Mouse (Mus musculus) liver, embryonic 15.5 days (tissue): ENCODE measurements around the gene Olfr1368. TPM values are rescaled to one million over a fixed set of nuclear protein-coding genes. Genes with fewer than 3 reads are reported as not detected.

Experiments
- ATAC-seq: fragments of 200-750 bp; cut with Nextera tagmentation; 2 replicates; pipeline ENCODE4 v1.8.0; 2017; ENCODE audit warnings: moderate number of reproducible peaks, mild to moderate bottlenecking, moderate library complexity; ENCODE audit not compliant: insufficient read depth
- H3K27ac ChIP-seq: fragments of 300-500 bp; sonication (generic); replicated peaks from 2 replicates; pipeline ENCODE4 v1.5.1; 2015; ENCODE audit warnings: mild to moderate bottlenecking, inconsistent platforms
- H3K27me3 ChIP-seq: fragments of 300-500 bp; sonication (generic); 2 replicates; pipeline ENCODE4 v1.6.1; 2015; ENCODE audit warnings: mild to moderate bottlenecking, inconsistent platforms
- H3K36me3 ChIP-seq: fragments of 300-500 bp; sonication (generic); replicated peaks from 2 replicates; pipeline ENCODE4 v1.6.1; 2015; ENCODE audit warnings: moderate library complexity, mild to moderate bottlenecking, inconsistent platforms
- H3K4me1 ChIP-seq: fragments of 300-500 bp; sonication (generic); replicated peaks from 2 replicates; pipeline ENCODE4 v1.6.1; 2015; ENCODE audit warnings: inconsistent platforms
- H3K4me2 ChIP-seq: fragments of 300-500 bp; sonication (generic); 2 replicates; pipeline ENCODE4 v1.6.1; 2015; ENCODE audit warnings: moderate library complexity, mild to moderate bottlenecking, inconsistent platforms
- H3K4me3 ChIP-seq: fragments of 300-500 bp; sonication (generic); replicated peaks from 2 replicates; pipeline ENCODE4 v1.5.1; 2015; ENCODE audit warnings: mild to moderate bottlenecking, inconsistent platforms
- H3K9ac ChIP-seq: fragments of 300-500 bp; sonication (generic); 2 replicates; pipeline ENCODE4 v1.6.1; 2015; ENCODE audit warnings: moderate library complexity, mild to moderate bottlenecking, inconsistent platforms
- H3K9me3 ChIP-seq: fragments of 300-500 bp; sonication (generic); replicated peaks from 2 replicates; pipeline ENCODE4 v1.6.1; 2016; ENCODE audit warnings: inconsistent platforms
- WGBS: fragments of 180-500 bp; shearing (Covaris S2); methylation state at CpG from one replicate; pipeline ENCODE4 v1.1.7; 2015; ENCODE audit warnings: mixed read lengths; ENCODE audit not compliant: insufficient replicate concordance; 5-methylcytosine and 5-hydroxymethylcytosine counted together
- polyA plus RNA-seq: library from polyadenylated mRNA; unstranded; fragments of >200 nt; fragmentation: Nextera tagmentation; extraction: Ambion mirVana; gene quantifications from 2 replicates; pipeline ENCODE4 v1.2.1, GENCODE M21; 2015

Gene Olfr1368
- polyA plus RNA-seq, 1 experiment from 2014 or later: not detected

GRCm38 (mm10) chr13:21173072-21173471 is 27.4 kb upstream of the Olfr1368 start:
- 0 out of 2 replicates have a peak overlapping the region, but pooled peaks have one; percentile 41 for H3K9ac ChIP-seq
- H3K4me3 ChIP-seq: peak overlapping the region; percentile 51
- H3K27me3 ChIP-seq: no peaks in the 10 kb centered on the region
- H3K27ac ChIP-seq: no peak overlapping the region
- ATAC-seq: no peak
- WGBS: under 1% methylated on average over 11 of the region's 11 CpGs
- no peaks in the 10 kb centered on the region for H3K9me3 ChIP-seq
- peaks cover 39% of the 10 kb centered on the region for H3K4me1 ChIP-seq
- H3K4me2 ChIP-seq: peak overlapping the region; percentile 74
- H3K36me3 ChIP-seq: no peaks in the 10 kb centered on the region

DNA sequence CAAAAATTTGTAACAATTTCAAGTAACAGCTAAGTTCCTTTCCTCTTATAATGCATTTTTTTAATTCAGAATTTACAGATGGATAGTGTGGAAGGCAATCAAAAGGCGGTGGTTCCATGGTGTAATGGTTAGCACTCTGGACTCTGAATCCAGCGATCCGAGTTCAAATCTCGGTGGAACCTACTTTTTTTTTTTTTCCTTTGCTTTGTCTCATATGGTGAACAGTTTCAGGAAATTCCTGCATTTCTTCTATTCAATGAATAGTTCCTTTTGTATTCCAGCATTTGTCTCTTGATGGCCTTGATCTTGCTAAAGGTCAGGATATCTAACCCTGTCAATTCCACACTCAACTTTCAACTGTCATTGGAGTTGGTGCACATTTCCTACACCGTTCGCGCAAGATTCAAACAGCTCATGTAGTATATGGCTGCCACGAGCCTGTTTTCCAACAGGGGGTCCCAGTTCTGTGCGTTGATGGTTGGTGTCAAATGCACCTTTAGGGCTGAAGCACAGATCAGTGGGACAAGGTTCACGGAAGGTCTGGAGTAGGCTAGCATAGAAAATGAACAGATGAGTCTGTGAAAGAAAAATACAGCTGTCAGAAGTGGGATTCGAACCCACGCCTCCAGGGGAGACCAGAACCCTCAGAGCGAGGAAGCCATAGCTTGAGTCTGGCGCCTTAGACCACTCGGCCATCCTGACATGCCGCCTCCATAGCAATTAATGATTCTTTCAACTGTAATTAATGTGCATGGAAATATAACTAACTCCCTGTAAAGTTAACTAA is 26.8 kb upstream of the Olfr1368 start:
- Histone ChIP-seq H3K4me2 (peak overlapping the region; percentile 74), H3K36me3 (no peaks in the 10 kb centered on the region), H3K9ac (peak overlapping the region; percentile 23; the same call in 1 of the 2 replicates), H3K27ac (peak overlapping the region; percentile 35), H3K4me3 (peak overlapping the region; percentile 51), H3K9me3 (no peaks in the 10 kb centered on the region), H3K4me1 (peaks cover 44% of the 10 kb centered on the region), H3K27me3 (no peaks in the 10 kb centered on the region)
- peak; percentile 65 for ATAC-seq
- under 1% methylated on average over 16 of the region's 16 CpGs for WGBS

DNA sequence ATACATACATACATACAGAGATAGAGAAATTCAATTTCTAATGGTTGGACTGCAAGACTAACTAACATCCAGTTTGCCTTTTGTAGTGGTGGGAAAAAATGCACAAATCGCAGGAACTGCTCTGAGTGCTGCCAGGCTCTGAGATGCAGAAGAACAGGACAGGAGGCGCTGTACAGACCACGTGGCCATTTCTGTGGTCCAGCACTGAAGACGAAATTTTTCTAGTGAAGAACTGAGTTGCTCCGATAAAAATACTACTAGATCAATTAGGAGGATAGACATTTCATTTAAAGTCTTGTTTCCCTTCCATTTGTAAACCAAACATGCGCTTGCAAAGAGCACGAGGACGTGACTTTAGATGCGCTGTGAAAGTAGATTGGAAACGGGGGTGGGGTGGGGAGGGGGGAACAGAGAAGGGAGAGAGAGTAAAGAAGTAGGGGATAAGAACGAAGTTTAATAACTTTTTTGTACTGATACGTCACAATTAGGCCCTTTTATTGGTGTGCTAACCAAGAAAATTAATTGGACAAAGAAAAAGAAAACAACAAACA is 26.0 kb upstream of the Olfr1368 start:
- Histone ChIP-seq H3K9me3 (no peaks in the 10 kb centered on the region), H3K4me3 (peak overlapping the region; percentile 51), H3K27ac (no peak overlapping the region), H3K36me3 (no peaks in the 10 kb centered on the region), H3K4me2 (peak overlapping the region; percentile 74), H3K4me1 (peaks cover 51% of the 10 kb centered on the region), H3K27me3 (no peaks in the 10 kb centered on the region), H3K9ac (peak overlapping the region; percentile 23; the same call in 1 of the 2 replicates)
- no peak for ATAC-seq
- WGBS: under 1% methylated on average over 12 of the region's 12 CpGs

DNA sequence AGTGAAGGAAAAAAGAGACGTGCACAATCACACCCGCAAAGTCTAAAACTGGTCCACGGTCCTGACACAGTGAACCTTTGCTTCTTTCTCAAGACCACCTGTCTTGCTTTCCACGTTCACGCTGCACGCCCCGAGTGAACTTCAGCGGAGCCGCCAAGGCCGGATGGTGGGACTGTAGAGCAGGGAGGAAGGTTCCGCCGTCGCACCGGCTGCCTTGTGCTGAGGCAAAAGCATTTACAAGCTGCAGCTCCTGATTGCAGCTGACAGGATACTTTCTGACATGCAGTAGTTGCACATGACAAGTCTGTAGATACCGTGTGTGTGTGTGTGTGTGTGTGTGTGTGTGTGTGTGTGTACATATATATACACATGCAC is 25.5 kb upstream of the Olfr1368 start:
- ATAC-seq: no peak
- 0 out of 2 replicates have a peak, but pooled peaks cover 2% of the 10 kb centered on the region for H3K27me3 ChIP-seq
- no peaks in the 10 kb centered on the region for H3K9me3 ChIP-seq
- no peak overlapping the region for H3K27ac ChIP-seq
- H3K4me1 ChIP-seq: peaks cover 52% of the 10 kb centered on the region
- peak overlapping the region; percentile 74 for H3K4me2 ChIP-seq
- no peaks in the 10 kb centered on the region for H3K36me3 ChIP-seq
- 24% methylated on average over 15 of the region's 15 CpGs for WGBS
- no peak overlapping the region for H3K9ac ChIP-seq
- peak overlapping the region; percentile 51 for H3K4me3 ChIP-seq

DNA sequence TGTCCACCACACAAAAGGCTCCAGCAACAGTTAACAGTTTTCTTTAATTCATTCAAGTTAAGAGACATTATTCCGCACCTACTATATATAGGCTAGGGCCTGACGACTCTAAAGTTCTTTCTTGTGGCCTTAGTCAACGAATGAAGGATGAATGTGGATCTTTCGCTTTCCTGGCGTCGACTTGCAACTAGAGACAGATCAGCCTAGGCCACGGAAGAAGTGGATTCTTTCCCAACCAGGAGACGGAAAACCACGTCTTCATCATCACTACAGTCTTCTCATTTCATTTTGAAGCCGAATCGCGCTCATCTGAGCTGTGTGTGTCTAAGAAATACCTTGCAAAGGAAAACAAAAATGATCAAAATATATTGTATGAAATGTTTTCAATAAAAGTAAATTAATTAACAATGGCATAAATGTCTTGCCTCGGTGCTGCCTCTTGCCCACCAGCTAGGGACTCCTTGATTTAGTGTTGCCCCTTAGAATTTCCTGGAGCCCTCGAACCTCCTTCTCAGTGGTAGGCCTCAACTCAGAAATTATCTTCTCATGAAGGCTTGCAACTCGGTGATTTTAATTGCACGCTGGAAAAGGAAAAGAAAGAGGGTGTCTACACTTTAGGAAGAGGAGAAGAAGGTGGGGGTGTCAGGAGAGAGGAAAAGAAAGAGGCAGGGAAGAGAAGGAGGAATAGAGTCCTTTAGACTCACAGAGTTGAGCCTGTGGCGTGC is 24.9 kb upstream of the Olfr1368 start:
- WGBS: 59% methylated on average over 17 of the region's 17 CpGs

GRCm38 (mm10) chr13:21169657-21170430 is 24.2 kb upstream of the Olfr1368 start:
- Histone ChIP-seq H3K27ac (peak overlapping the region; percentile 80), H3K4me3 (peak overlapping the region; percentile 64), H3K36me3 (no peaks in the 10 kb centered on the region), H3K27me3 (peaks cover 15% of the 10 kb centered on the region; the same call in 1 of the 2 replicates), H3K9me3 (no peaks in the 10 kb centered on the region), H3K4me1 (peaks cover 52% of the 10 kb centered on the region), H3K4me2 (peak overlapping the region; percentile 84), H3K9ac (peak overlapping the region; percentile 28; the same call in 1 of the 2 replicates)
- WGBS: under 1% methylated on average over 39 of the region's 39 CpGs
- ATAC-seq: peak; percentile 77

More for the DNA sequence above, 24.9 kb upstream of the Olfr1368 start:
- H3K4me1 ChIP-seq: peaks cover 52% of the 10 kb centered on the region
- H3K4me2 ChIP-seq: peak overlapping the region; percentile 84
- no peaks in the 10 kb centered on the region for H3K9me3 ChIP-seq
- no peak overlapping the region for H3K27ac ChIP-seq
- H3K36me3 ChIP-seq: no peaks in the 10 kb centered on the region
- H3K27me3 ChIP-seq: peaks cover 8% of the 10 kb centered on the region; the same call in 1 of the 2 replicates
- H3K9ac ChIP-seq: no peak overlapping the region
- peak overlapping the region; percentile 64 for H3K4me3 ChIP-seq
- ATAC-seq: no peak

- Histone ChIP-seq H3K9me3 (no peaks in the 10 kb centered on the region), H3K9ac (peak overlapping the region; percentile 54), H3K36me3 (no peaks in the 10 kb centered on the region), H3K4me1 (peaks cover 54% of the 10 kb centered on the region), H3K27ac (peak overlapping the region; percentile 76), H3K4me3 (peak overlapping the region; percentile 64), H3K4me2 (peak overlapping the region; percentile 84), H3K27me3 (peaks cover 18% of the 10 kb centered on the region; the same call in 1 of the 2 replicates)
- WGBS: under 1% methylated on average over 14 of the region's 14 CpGs
- no peak for ATAC-seq
Measured at GRCm38 (mm10) chr13:21169121-21169656, 23.5 kb upstream of the Olfr1368 start.

- Histone ChIP-seq H3K36me3 (no peaks in the 10 kb centered on the region), H3K4me2 (peak overlapping the region; percentile 84), H3K9ac (peak overlapping the region; percentile 54), H3K9me3 (no peaks in the 10 kb centered on the region), H3K27me3 (peaks cover 18% of the 10 kb centered on the region; the same call in 1 of the 2 replicates), H3K27ac (peak overlapping the region; percentile 76), H3K4me1 (peaks cover 51% of the 10 kb centered on the region), H3K4me3 (peak overlapping the region; percentile 64)
- ATAC-seq: no peak
- WGBS: under 1% methylated on average over 16 of the region's 16 CpGs
Measured at GRCm38 (mm10) chr13:21168371-21169011, 22.8 kb upstream of the Olfr1368 start.

DNA sequence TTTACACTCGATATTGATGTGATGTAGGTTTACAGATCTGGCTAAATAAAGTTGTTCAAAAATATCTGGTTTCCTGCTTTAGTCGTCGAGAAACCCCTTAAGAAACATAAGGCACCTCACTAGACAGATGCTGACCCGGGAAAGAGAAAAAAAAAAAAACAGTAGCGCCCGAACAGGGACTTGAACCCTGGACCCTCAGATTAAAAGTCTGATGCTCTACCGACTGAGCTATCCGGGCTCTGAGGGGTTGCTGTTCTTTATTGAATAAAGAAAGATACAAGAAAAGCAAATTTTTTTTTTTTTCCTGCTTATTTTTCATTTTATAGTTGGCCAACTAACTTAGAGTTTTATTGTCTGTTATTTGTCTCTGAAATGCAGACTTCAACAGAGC is 22.2 kb upstream of the Olfr1368 start:
- Histone ChIP-seq H3K27me3 (peaks cover 18% of the 10 kb centered on the region; the same call in 1 of the 2 replicates), H3K9me3 (no peaks in the 10 kb centered on the region), H3K4me3 (peak overlapping the region; percentile 64), H3K27ac (peak overlapping the region; percentile 76), H3K4me1 (peaks cover 45% of the 10 kb centered on the region), H3K4me2 (peak overlapping the region; percentile 84), H3K9ac (peak overlapping the region; percentile 54), H3K36me3 (no peaks in the 10 kb centered on the region)
- WGBS: under 1% methylated on average over 8 of the region's 8 CpGs
- 0 out of 2 replicates have a peak, but pooled peaks have one; percentile 32 for ATAC-seq
